Mouse (Mus musculus) mesoderm, embryonic 11.5 days (tissue): ENCODE data around the gene Olfr1094.
A peak's percentile ranks its signal among the peaks of the same experiment; 100 is the strongest.

Source experiments
- DNase-seq: peaks from one replicate; pipeline ENCODE4 v3.0.0-alpha.2; 2012; ENCODE audit warnings: low read depth, low spot score

The Olfr1094 gene

GRCm38 (mm10) chr2:86824363-86824762 is at the start of gene Olfr1094:
Gene Olfr1094, plus strand, starts transcription at chr2:86824663.
- no peak for DNase-seq

GRCm38 (mm10) chr2:86782179-86782578 is 42.3 kb upstream of the Olfr1094 start, which contains the start of gene Olfr1093:
Gene Olfr1093, plus strand, starts transcription at chr2:86782479.
- no peak for DNase-seq

GRCm38 (mm10) chr2:86809918-86810317 is 14.5 kb upstream of the Olfr1094 start, which contains the start of gene Olfr141:
Gene Olfr141, minus strand, starts transcription at chr2:86810018.
- no peak for DNase-seq

- DNase-seq: no peak
Measured at GRCm38 (mm10) chr2:86851596-86851995, 27.1 kb downstream of the Olfr1094 start, which contains the start of gene Olfr1095. Gene Olfr1095, minus strand, starts transcription at chr2:86851696.

- DNase-seq: peak; percentile 7
Measured at GRCm38 (mm10) chr2:86874702-86875101, 50.2 kb downstream of the Olfr1094 start, which contains the start of gene Gm13723. Gene Gm13723, minus strand, starts transcription at chr2:86874802.
